Mouse (Mus musculus): ENCODE measurements around the gene Srsf11. TPM values are rescaled to one million over a fixed set of nuclear protein-coding genes. Genes with fewer than 3 reads are reported as not detected.
A peak's percentile ranks its signal among the peaks of the same experiment; 100 is the strongest.

The Srsf11 gene
- polyA plus RNA-seq, 1 experiment from 2014 or later: 95.0 TPM

GRCm38 (mm10) chr3:158038106-158038505, 1.7 kb upstream of the Srsf11 start:
- DNase-seq (no peak), ATAC-seq (no peak)
- H3K4me1 ChIP-seq (ENCODE audit: insufficient read depth): peaks cover 21% of the 10 kb centered on the region
- TF ChIP-seq CTCF (IDR thresholded peaks at IDR 0.05; ENCODE audit: low read depth): no peak
- no peak for TF ChIP-seq EP300 (IDR thresholded peaks at IDR 0.05; ENCODE audit: low read depth)
- H3K27ac ChIP-seq (ENCODE audit: low read depth): no peak overlapping the region
- no peak overlapping the region for H3K9ac ChIP-seq (replicated peaks)
- WGBS (ENCODE audit: insufficient replicate concordance): 72% methylated on average over 3 of the region's 3 CpGs
- no peaks in the 10 kb centered on the region for H3K36me3 ChIP-seq (replicated peaks; ENCODE audit: insufficient read depth, low read length)
- H3K4me3 ChIP-seq (ENCODE audit: low read depth, low read length): no peak overlapping the region
- H3K9me3 ChIP-seq (ENCODE audit: low read length): no peaks in the 10 kb centered on the region
- no peak overlapping the region for H3K4me2 ChIP-seq (ENCODE audit: low read depth, low read length)
- H3K27me3 ChIP-seq (ENCODE audit: insufficient read depth, low read length): no peaks in the 10 kb centered on the region

GRCm38 (mm10) chr3:158035866-158036265, 573 bp downstream of the Srsf11 start:
- no peak for DNase-seq

GRCm38 (mm10) chr3:158032106-158032505, 4.3 kb downstream of the Srsf11 start:
- H3K36me3 ChIP-seq (replicated peaks; ENCODE audit: insufficient read depth, low read length): no peaks in the 10 kb centered on the region
- H3K27ac ChIP-seq (ENCODE audit: low read depth): peak overlapping the region; percentile 98
- 6% methylated on average over 4 of the region's 4 CpGs for WGBS (ENCODE audit: insufficient replicate concordance)
- DNase-seq (no peak), ATAC-seq (no peak)
- H3K4me1 ChIP-seq (ENCODE audit: insufficient read depth): peaks cover 18% of the 10 kb centered on the region
- TF ChIP-seq EP300 (IDR thresholded peaks at IDR 0.05; ENCODE audit: low read depth): no peak
- no peak for TF ChIP-seq CTCF (IDR thresholded peaks at IDR 0.05; ENCODE audit: low read depth)
- peak overlapping the region; percentile 79 for H3K4me2 ChIP-seq (ENCODE audit: low read depth, low read length)
- H3K9me3 ChIP-seq (ENCODE audit: low read length): no peaks in the 10 kb centered on the region
- peak overlapping the region; percentile 93 for H3K9ac ChIP-seq (replicated peaks)
- H3K27me3 ChIP-seq (ENCODE audit: insufficient read depth, low read length): no peaks in the 10 kb centered on the region
- peak overlapping the region; percentile 82 for H3K4me3 ChIP-seq (ENCODE audit: low read depth, low read length)

More at GRCm38 (mm10) chr3:158035866-158036265, 573 bp downstream of the Srsf11 start:
- TF ChIP-seq EP300 (IDR thresholded peaks at IDR 0.05; ENCODE audit: low read depth): no peak
- TF ChIP-seq CTCF (IDR thresholded peaks at IDR 0.05; ENCODE audit: low read depth): no peak
- Histone ChIP-seq H3K9me3 (ENCODE audit: low read length) (no peaks in the 10 kb centered on the region), H3K36me3 (replicated peaks; ENCODE audit: insufficient read depth, low read length) (no peaks in the 10 kb centered on the region), H3K9ac (replicated peaks) (peak overlapping the region; percentile 73), H3K27me3 (ENCODE audit: insufficient read depth, low read length) (no peaks in the 10 kb centered on the region), H3K4me1 (ENCODE audit: insufficient read depth) (peaks cover 21% of the 10 kb centered on the region), H3K4me2 (ENCODE audit: low read depth, low read length) (peak overlapping the region; percentile 79), H3K27ac (ENCODE audit: low read depth) (peak overlapping the region; percentile 94), H3K4me3 (ENCODE audit: low read depth, low read length) (peak overlapping the region; percentile 99)
- no peak for ATAC-seq
- 1% methylated on average over 11 of the region's 11 CpGs for WGBS (ENCODE audit: insufficient replicate concordance)

GRCm38 (mm10) chr3:158031371-158031925, 5.0 kb downstream of the Srsf11 start:
- Histone ChIP-seq H3K36me3 (replicated peaks; ENCODE audit: insufficient read depth, low read length) (peaks cover 3% of the 10 kb centered on the region), H3K4me2 (ENCODE audit: low read depth, low read length) (peak overlapping the region; percentile 79), H3K4me3 (ENCODE audit: low read depth, low read length) (peak overlapping the region; percentile 82), H3K9me3 (ENCODE audit: low read length) (no peaks in the 10 kb centered on the region), H3K27me3 (ENCODE audit: insufficient read depth, low read length) (no peaks in the 10 kb centered on the region), H3K9ac (replicated peaks) (peak overlapping the region; percentile 93), H3K27ac (ENCODE audit: low read depth) (peak overlapping the region; percentile 98), H3K4me1 (ENCODE audit: insufficient read depth) (peaks cover 18% of the 10 kb centered on the region)
- peak; percentile 27; the same call in 1 of the 2 replicates for TF ChIP-seq CTCF (IDR thresholded peaks at IDR 0.05; ENCODE audit: low read depth)
- no peak for TF ChIP-seq EP300 (IDR thresholded peaks at IDR 0.05; ENCODE audit: low read depth)
- ATAC-seq (peak; percentile 88), DNase-seq (peak; percentile 95)
- under 1% methylated on average over 39 of the region's 61 CpGs for WGBS (ENCODE audit: insufficient replicate concordance)

- Histone ChIP-seq H3K27ac (ENCODE audit: low read depth) (no peak overlapping the region), H3K4me2 (ENCODE audit: low read depth, low read length) (no peak overlapping the region), H3K27me3 (ENCODE audit: insufficient read depth, low read length) (no peaks in the 10 kb centered on the region), H3K9ac (replicated peaks) (no peak overlapping the region), H3K9me3 (ENCODE audit: low read length) (no peaks in the 10 kb centered on the region), H3K4me1 (ENCODE audit: insufficient read depth) (no peaks in the 10 kb centered on the region), H3K36me3 (replicated peaks; ENCODE audit: insufficient read depth, low read length) (peaks cover 59% of the 10 kb centered on the region), H3K4me3 (ENCODE audit: low read depth, low read length) (no peak overlapping the region)
- DNase-seq (no peak), ATAC-seq (0 out of 2 replicates have a peak, but pooled peaks have one; percentile 4)
- 65% methylated on average over 1 of the region's 1 CpGs for WGBS (ENCODE audit: insufficient replicate concordance)
- TF ChIP-seq CTCF (IDR thresholded peaks at IDR 0.05; ENCODE audit: low read depth): no peak
- TF ChIP-seq EP300 (IDR thresholded peaks at IDR 0.05; ENCODE audit: low read depth): no peak
Measured at GRCm38 (mm10) chr3:158009762-158010320, 26.6 kb downstream of the Srsf11 start.

- ATAC-seq: no peak
- H3K27ac ChIP-seq (ENCODE audit: low read depth): no peak overlapping the region
- H3K9me3 ChIP-seq (ENCODE audit: low read length): no peaks in the 10 kb centered on the region
- H3K9ac ChIP-seq (replicated peaks): no peak overlapping the region
- TF ChIP-seq CTCF (IDR thresholded peaks at IDR 0.05; ENCODE audit: low read depth) (no peak), EP300 (IDR thresholded peaks at IDR 0.05; ENCODE audit: low read depth) (no peak)
- no peaks in the 10 kb centered on the region for H3K27me3 ChIP-seq (ENCODE audit: insufficient read depth, low read length)
- WGBS (ENCODE audit: insufficient replicate concordance): 43% methylated on average over 1 of the region's 1 CpGs
- DNase-seq: no peak
- H3K4me3 ChIP-seq (ENCODE audit: low read depth, low read length): no peak overlapping the region
- no peaks in the 10 kb centered on the region for H3K4me1 ChIP-seq (ENCODE audit: insufficient read depth)
- peaks cover 52% of the 10 kb centered on the region for H3K36me3 ChIP-seq (replicated peaks; ENCODE audit: insufficient read depth, low read length)
- H3K4me2 ChIP-seq (ENCODE audit: low read depth, low read length): no peak overlapping the region
Measured at GRCm38 (mm10) chr3:158008647-158009046, 27.8 kb downstream of the Srsf11 start.
